Mouse (Mus musculus) heart, postnatal 0 days (tissue): ENCODE data around the gene Clec3b. TPM values are rescaled to one million over a fixed set of nuclear protein-coding genes. Genes with fewer than 3 reads are reported as not detected.

Experiments used
- ATAC-seq: fragments of 200-750 bp; cut with Nextera tagmentation; 2 replicates; pipeline ENCODE4 v1.8.0; 2017; ENCODE audit warnings: low read depth, moderate number of reproducible peaks, moderate library complexity; ENCODE audit not compliant: insufficient read depth
- DNase-seq: peaks from one replicate; pipeline ENCODE4 v3.0.0-alpha.2; 2016; ENCODE audit warnings: low spot score
- H3K27ac ChIP-seq: fragments of 300-500 bp; sonication (generic); 2 replicates; pipeline ENCODE4 v1.5.1; 2014; ENCODE audit warnings: low read depth, mild to moderate bottlenecking
- H3K27me3 ChIP-seq: fragments of 300-500 bp; sonication (generic); 2 replicates; pipeline ENCODE4 v1.6.1; 2014; ENCODE audit warnings: low read length, mixed read lengths; ENCODE audit not compliant: control insufficient read depth, insufficient read depth
- H3K36me3 ChIP-seq: fragments of 300-500 bp; sonication (generic); replicated peaks from 2 replicates; pipeline ENCODE4 v1.6.1; 2014; ENCODE audit warnings: low read length, mixed read lengths; ENCODE audit not compliant: control insufficient read depth, insufficient read depth
- H3K4me1 ChIP-seq: fragments of 300-500 bp; sonication (generic); 2 replicates; pipeline ENCODE4 v1.6.1; 2014; ENCODE audit warnings: antibody characterized with exemption; ENCODE audit not compliant: control insufficient read depth, insufficient read depth
- H3K4me2 ChIP-seq: fragments of 300-500 bp; sonication (generic); 2 replicates; pipeline ENCODE4 v1.6.1; 2014; ENCODE audit warnings: low read depth, mild to moderate bottlenecking, low read length, moderate library complexity
- H3K4me3 ChIP-seq: fragments of 300-500 bp; sonication (generic); 2 replicates; pipeline ENCODE4 v1.5.1; 2014; ENCODE audit warnings: low read depth, low read length
- H3K9ac ChIP-seq: fragments of 300-500 bp; sonication (generic); replicated peaks from 2 replicates; pipeline ENCODE4 v1.6.1; 2014; ENCODE audit warnings: low read depth, low read length, mixed read lengths
- H3K9me3 ChIP-seq: fragments of 300-500 bp; sonication (generic); replicated peaks from 2 replicates; pipeline ENCODE4 v1.6.1; 2016; ENCODE audit warnings: low read length; ENCODE audit not compliant: control insufficient read depth
- CTCF ChIP-seq: IDR thresholded peaks from 2 replicates; pipeline ENCODE4 v1.5.1; 2016; ENCODE audit warnings: antibody characterized with exemption, control low read depth, low read depth
- EP300 ChIP-seq: IDR thresholded peaks from 2 replicates; pipeline ENCODE4 v1.6.1; 2016; ENCODE audit warnings: antibody characterized with exemption, low read depth
- WGBS: fragments of 180-500 bp; shearing (Covaris S2); extraction: QIAGEN DNeasy Blood & Tissue Kit; methylation state at CpG from one replicate; pipeline ENCODE4 v1.1.7; 2014; 5-methylcytosine and 5-hydroxymethylcytosine counted together
- polyA plus RNA-seq: library from polyadenylated mRNA; unstranded; fragments of >200 nt; fragmentation: Nextera tagmentation; extraction: Ambion mirVana; gene quantifications from 2 replicates; pipeline ENCODE4 v1.2.1, GENCODE M21; 2015
- total RNA-seq: library from RNA; depleted of rRNA; stranded (reverse); fragments of >200 nt; gene quantifications from 2 replicates; pipeline ENCODE4 v1.2.3, GENCODE M21; 2014; ENCODE audit warnings: low replicate concordance; rRNA removed

The Clec3b gene
- total and polyA plus RNA-seq, 2 experiments from 2014 or later, result 5.5 to 26.8 TPM

DNA sequence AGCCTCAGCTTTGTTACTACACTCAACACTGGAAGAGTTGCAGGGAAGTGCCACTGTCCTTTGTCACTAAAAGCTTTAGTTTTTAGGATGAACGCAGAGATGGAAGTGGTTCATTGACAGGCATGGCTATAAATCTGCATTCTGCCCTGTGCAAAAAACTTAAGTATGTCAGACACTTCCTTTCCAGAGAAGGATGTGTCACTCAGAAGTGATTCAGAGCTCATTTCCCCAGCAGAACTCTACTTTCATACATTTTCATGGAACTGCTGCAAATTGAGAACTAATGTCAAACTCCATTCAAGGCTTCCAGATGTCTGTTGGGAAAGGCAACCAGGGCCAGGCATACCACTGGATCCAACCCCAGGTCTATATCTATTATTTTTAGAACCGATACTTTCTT lies 37.5 kb downstream of the Clec3b start:
- Histone ChIP-seq H3K27ac (no peak overlapping the region), H3K4me3 (no peak overlapping the region)

DNA sequence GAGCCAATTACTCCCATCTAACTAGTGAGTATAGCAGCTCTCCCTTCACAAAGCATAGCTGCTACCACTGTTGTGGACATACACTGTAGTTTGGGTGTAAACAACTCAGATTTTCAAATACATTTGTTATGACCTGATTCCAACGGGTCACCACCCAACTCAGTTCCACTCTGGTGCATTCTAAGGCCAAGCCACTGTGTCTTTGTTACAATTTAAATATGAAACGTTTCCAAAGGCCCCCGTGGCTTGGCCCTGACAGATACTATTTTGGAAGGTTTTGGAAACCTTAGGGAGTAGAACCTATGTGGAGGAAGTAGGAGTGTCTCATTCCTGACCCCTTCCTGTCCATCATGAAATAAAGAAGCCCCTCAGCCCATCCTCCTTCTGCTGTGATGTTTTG lies 49.4 kb downstream of the Clec3b start:
- DNase-seq (no peak), ATAC-seq (no peak)
- Histone ChIP-seq H3K4me1 (no peaks in the 10 kb centered on the region), H3K9ac (no peak overlapping the region), H3K4me2 (no peak overlapping the region), H3K9me3 (no peaks in the 10 kb centered on the region), H3K27ac (no peak overlapping the region), H3K4me3 (no peak overlapping the region), H3K36me3 (no peaks in the 10 kb centered on the region), H3K27me3 (no peaks in the 10 kb centered on the region)
- TF ChIP-seq EP300, result no peak
- no peak for TF ChIP-seq CTCF
- WGBS, result 68% methylated on average over 3 of the region's 3 CpGs

More for the DNA sequence above, 37.5 kb downstream of the Clec3b start:
- Histone ChIP-seq H3K4me2 (no peak overlapping the region), H3K9ac (no peak overlapping the region), H3K4me1 (peaks cover 11% of the 10 kb centered on the region; the same call in 1 of the 2 replicates), H3K36me3 (no peaks in the 10 kb centered on the region), H3K27me3 (no peaks in the 10 kb centered on the region), H3K9me3 (no peaks in the 10 kb centered on the region)
- ATAC-seq (no peak), DNase-seq (no peak)
- TF ChIP-seq CTCF, result no peak
- 73% methylated on average over 2 of the region's 2 CpGs for WGBS

- 29% methylated on average over 2 of the region's 2 CpGs for WGBS
- no peak overlapping the region for H3K9ac ChIP-seq
- H3K27me3 ChIP-seq, result no peaks in the 10 kb centered on the region
- H3K27ac ChIP-seq, result no peak overlapping the region
- no peak for ATAC-seq
- H3K4me3 ChIP-seq, result no peak overlapping the region
- no peaks in the 10 kb centered on the region for H3K36me3 ChIP-seq
- TF ChIP-seq EP300, result no peak
- TF ChIP-seq CTCF, result no peak
- H3K4me2 ChIP-seq, result no peak overlapping the region
- no peaks in the 10 kb centered on the region for H3K9me3 ChIP-seq
- no peaks in the 10 kb centered on the region; the same call in 1 of the 2 replicates for H3K4me1 ChIP-seq
- no peak for DNase-seq
These were observed 55.8 kb downstream of the Clec3b start for GRCm38 (mm10) chr9:123206526-123206925.

GRCm38 (mm10) chr9:123206948-123207347 lies 56.2 kb downstream of the Clec3b start:
- no peaks in the 10 kb centered on the region; the same call in 1 of the 2 replicates for H3K4me1 ChIP-seq
- TF ChIP-seq EP300, result no peak
- TF ChIP-seq CTCF, result no peak
- no peak overlapping the region for H3K4me3 ChIP-seq
- H3K36me3 ChIP-seq, result no peaks in the 10 kb centered on the region
- no peak overlapping the region for H3K9ac ChIP-seq
- ATAC-seq, result no peak
- no peaks in the 10 kb centered on the region for H3K27me3 ChIP-seq
- WGBS, result 75% methylated on average over 2 of the region's 2 CpGs
- H3K27ac ChIP-seq, result no peak overlapping the region
- no peak overlapping the region for H3K4me2 ChIP-seq
- H3K9me3 ChIP-seq, result no peaks in the 10 kb centered on the region
- DNase-seq, result no peak

Other genes with a start within 250 kb of the Clec3b start
- gene Zfp105, start 227.9 kb upstream of the Clec3b start, total RNA-seq, result 2.2 and 6.9 TPM in 2 replicates
- gene Zfp105, start 227.9 kb upstream of the Clec3b start, polyA plus RNA-seq, result 7.2 and 7.8 TPM in 2 replicates
- 0.84 and 13.5 TPM in 2 replicates for gene 1110059G10Rik, start 199.9 kb upstream of the Clec3b start, total RNA-seq
- gene 1110059G10Rik, start 199.9 kb upstream of the Clec3b start, polyA plus RNA-seq, result 27.1 and 31.1 TPM in 2 replicates
- 18.3 and 38.2 TPM in 2 replicates for gene Kif15, start 199.9 kb upstream of the Clec3b start, total RNA-seq
- gene Kif15, start 199.9 kb upstream of the Clec3b start, polyA plus RNA-seq, result 5.3 and 6.1 TPM in 2 replicates
- gene Tmem42, start 129.6 kb upstream of the Clec3b start, total RNA-seq, result 13.8 and 22.1 TPM in 2 replicates
- 27.5 and 28.1 TPM in 2 replicates for gene Tmem42, start 129.6 kb upstream of the Clec3b start, polyA plus RNA-seq
- gene Tgm4, start 116.2 kb upstream of the Clec3b start, total RNA-seq, result not detected in 2 replicates
- 0.19 and 0.20 TPM in 2 replicates for gene Tgm4, start 116.2 kb upstream of the Clec3b start, polyA plus RNA-seq
- gene Zdhhc3, start 37.7 kb upstream of the Clec3b start, total RNA-seq, result 51.7 and 73.5 TPM in 2 replicates
- 33.4 and 35.7 TPM in 2 replicates for gene Zdhhc3, start 37.7 kb upstream of the Clec3b start, polyA plus RNA-seq
- 20.2 and 29.5 TPM in 2 replicates for gene Exosc7, start 37.7 kb upstream of the Clec3b start, total RNA-seq
- 45.6 and 49.7 TPM in 2 replicates for gene Exosc7, start 37.7 kb upstream of the Clec3b start, polyA plus RNA-seq
- 0.35 and 2.7 TPM in 2 replicates for gene Cdcp1, start 65.1 kb downstream of the Clec3b start, total RNA-seq
- gene Cdcp1, start 65.1 kb downstream of the Clec3b start, polyA plus RNA-seq, result 0.04 and 0.15 TPM in 2 replicates
- gene Tmem158, start 109.8 kb downstream of the Clec3b start, total RNA-seq, result 34.3 and 34.7 TPM in 2 replicates
- gene Tmem158, start 109.8 kb downstream of the Clec3b start, polyA plus RNA-seq, result 8.6 and 8.9 TPM in 2 replicates
- gene Lars2, start 216.0 kb downstream of the Clec3b start, total RNA-seq, result 33.1 and 35.3 TPM in 2 replicates
- gene Lars2, start 216.0 kb downstream of the Clec3b start, polyA plus RNA-seq, result 950 and 986 TPM in 2 replicates